Mouse (Mus musculus) lung, embryonic 14.5 days (tissue): ENCODE results near the gene Fgd1. TPM values are rescaled to one million over a fixed set of nuclear protein-coding genes. Genes with fewer than 3 reads are reported as not detected.

ENCODE experiments used
- ATAC-seq: fragments of 200-750 bp; cut with Nextera tagmentation; 2 replicates; pipeline ENCODE4 v1.8.0; 2017; ENCODE audit warnings: mild to moderate bottlenecking, moderate TSS enrichment, moderate library complexity; ENCODE audit not compliant: insufficient read depth
- DNase-seq: peaks from one replicate; pipeline ENCODE4 v3.0.0-alpha.2; 2015
- H3K27ac ChIP-seq: fragments of 300-500 bp; sonication (generic); 2 replicates; pipeline ENCODE4 v1.5.1; 2014; ENCODE audit warnings: low read depth, mild to moderate bottlenecking, moderate library complexity
- H3K27me3 ChIP-seq: fragments of 300-500 bp; sonication (generic); 2 replicates; pipeline ENCODE4 v1.6.1; 2014; ENCODE audit warnings: low read length, control low read depth; ENCODE audit not compliant: insufficient read depth
- H3K36me3 ChIP-seq: fragments of 300-500 bp; sonication (generic); 2 replicates; pipeline ENCODE4 v1.6.1; 2014; ENCODE audit warnings: control low read depth; ENCODE audit not compliant: insufficient read depth
- H3K4me1 ChIP-seq: fragments of 300-500 bp; sonication (generic); 2 replicates; pipeline ENCODE4 v1.6.1; 2014; ENCODE audit warnings: antibody characterized with exemption, control low read depth; ENCODE audit not compliant: insufficient read depth
- H3K4me2 ChIP-seq: fragments of 300-500 bp; sonication (generic); 2 replicates; pipeline ENCODE4 v1.6.1; 2014; ENCODE audit warnings: mild to moderate bottlenecking
- H3K4me3 ChIP-seq: fragments of 300-500 bp; sonication (generic); 2 replicates; pipeline ENCODE4 v1.5.1; 2014; ENCODE audit warnings: low read depth, low read length
- H3K9ac ChIP-seq: fragments of 300-500 bp; sonication (generic); 2 replicates; pipeline ENCODE4 v1.6.1; 2014
- H3K9me3 ChIP-seq: fragments of 300-500 bp; sonication (generic); 2 replicates; pipeline ENCODE4 v1.6.1; 2016; ENCODE audit warnings: low read depth, low read length, control low read depth
- CTCF ChIP-seq: IDR thresholded peaks from 2 replicates; pipeline ENCODE4 v1.5.1; 2016; ENCODE audit warnings: antibody characterized with exemption, low read depth
- WGBS: fragments of 180-500 bp; shearing (Covaris S2); extraction: QIAGEN DNeasy Blood & Tissue Kit; methylation state at CpG from one replicate; pipeline ENCODE4 v1.1.7; 2014; 5-methylcytosine and 5-hydroxymethylcytosine counted together
- polyA plus RNA-seq: library from polyadenylated mRNA; unstranded; fragments of >200 nt; fragmentation: Nextera tagmentation; extraction: Ambion mirVana; gene quantifications from 2 replicates; pipeline ENCODE4 v1.2.1, GENCODE M21; 2014

Fgd1 gene
- polyA plus RNA-seq, 1 experiment from 2014 or later, result 14.6 TPM

DNA sequence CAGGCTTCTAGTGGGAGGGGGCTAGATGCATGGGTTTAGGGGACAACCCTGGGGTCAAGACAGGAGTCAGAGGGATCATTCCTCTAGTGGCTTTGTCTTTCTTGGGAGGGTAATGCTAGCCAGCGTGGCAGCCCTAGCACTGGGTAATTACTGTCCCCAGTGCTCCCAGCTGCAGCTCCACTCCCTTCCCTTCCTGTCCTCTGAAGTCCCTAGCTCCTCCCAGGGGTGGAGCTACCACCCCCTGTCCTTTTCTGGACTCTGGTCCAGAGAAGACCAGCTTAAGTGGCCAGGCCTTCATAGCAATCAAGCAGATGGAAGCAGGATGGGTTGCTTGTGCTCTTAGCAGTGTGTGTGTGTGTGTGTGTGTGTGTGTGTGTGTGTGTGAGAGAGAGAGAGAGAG, 9.6 kb downstream of the Fgd1 start:
- no peaks in the 10 kb centered on the region for H3K4me1 ChIP-seq
- H3K27ac ChIP-seq, result no peak overlapping the region
- H3K4me3 ChIP-seq, result no peak overlapping the region
- no peaks in the 10 kb centered on the region for H3K27me3 ChIP-seq
- 0 out of 2 replicates have a peak, but pooled peaks cover 6% of the 10 kb centered on the region for H3K36me3 ChIP-seq
- no peaks in the 10 kb centered on the region for H3K9me3 ChIP-seq
- H3K4me2 ChIP-seq, result no peak overlapping the region
- no peak for TF ChIP-seq CTCF
- peak; percentile 88 for ATAC-seq
- 23% methylated on average over 1 of the region's 1 CpGs for WGBS
- peak; percentile 62 for DNase-seq
- no peak overlapping the region for H3K9ac ChIP-seq

GRCm38 (mm10) chrX:151059346-151059745, 13.4 kb downstream of the Fgd1 start:
- WGBS, result 87% methylated on average over 1 of the region's 1 CpGs
- no peak overlapping the region for H3K4me3 ChIP-seq
- no peak overlapping the region for H3K27ac ChIP-seq

DNA sequence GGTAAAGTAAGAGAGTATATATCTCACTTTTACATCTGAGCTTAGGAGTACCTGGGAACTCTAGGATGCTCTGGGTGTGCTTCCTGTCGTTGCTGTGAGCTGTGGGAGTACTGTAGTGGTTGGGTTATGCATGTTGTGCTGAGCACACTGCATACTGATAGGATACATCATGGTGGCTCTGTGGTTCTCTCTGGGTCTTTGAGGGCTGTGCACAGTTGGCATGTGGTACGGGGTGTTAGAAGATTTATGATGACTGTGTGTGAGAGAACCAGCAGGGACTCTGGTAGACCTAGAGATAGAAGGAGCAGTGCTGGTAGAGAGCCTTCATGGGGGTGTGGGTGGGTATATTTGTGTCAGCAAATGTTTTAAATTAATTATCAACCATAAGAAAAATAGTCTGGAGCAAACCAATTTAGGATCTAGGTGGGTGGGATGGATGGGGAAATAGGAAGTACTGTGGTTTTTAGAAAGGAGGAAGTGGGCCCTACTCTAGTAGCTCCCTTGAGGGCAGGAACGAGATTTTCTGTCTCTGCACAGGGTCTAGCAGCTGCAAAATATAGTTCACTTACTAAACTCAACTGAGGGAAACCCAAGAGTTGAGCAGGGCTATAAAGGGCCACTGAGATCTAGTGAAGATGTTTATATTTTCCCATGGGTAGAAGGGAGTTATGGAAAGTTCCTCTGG, 15.8 kb downstream of the Fgd1 start:
- ATAC-seq, result no peak
- DNase-seq, result no peak
- no peaks in the 10 kb centered on the region for H3K4me1 ChIP-seq
- TF ChIP-seq CTCF, result no peak
- 0 out of 2 replicates have a peak, but pooled peaks cover under 1% of the 10 kb centered on the region for H3K36me3 ChIP-seq
- H3K27me3 ChIP-seq, result no peaks in the 10 kb centered on the region
- no peak overlapping the region for H3K4me3 ChIP-seq
- H3K27ac ChIP-seq, result no peak overlapping the region
- H3K4me2 ChIP-seq, result no peak overlapping the region
- no peak overlapping the region for H3K9ac ChIP-seq
- 47% methylated on average over 3 of the region's 3 CpGs for WGBS
- no peaks in the 10 kb centered on the region for H3K9me3 ChIP-seq

More at GRCm38 (mm10) chrX:151059346-151059745, 13.4 kb downstream of the Fgd1 start:
- no peak for ATAC-seq
- DNase-seq, result peak; percentile 5
- Histone ChIP-seq H3K9ac (no peak overlapping the region), H3K9me3 (no peaks in the 10 kb centered on the region), H3K4me1 (no peaks in the 10 kb centered on the region), H3K36me3 (0 out of 2 replicates have a peak, but pooled peaks cover 2% of the 10 kb centered on the region), H3K4me2 (no peak overlapping the region), H3K27me3 (no peaks in the 10 kb centered on the region)
- no peak for TF ChIP-seq CTCF

- H3K36me3 ChIP-seq, result peaks cover 15% of the 10 kb centered on the region; the same call in 1 of the 2 replicates
- WGBS, result 82% methylated on average over 7 of the region's 7 CpGs
- no peak overlapping the region for H3K9ac ChIP-seq
- H3K9me3 ChIP-seq, result no peaks in the 10 kb centered on the region
- ATAC-seq (no peak), DNase-seq (no peak)
- H3K27ac ChIP-seq, result no peak overlapping the region
- H3K27me3 ChIP-seq, result no peaks in the 10 kb centered on the region
- H3K4me3 ChIP-seq, result no peak overlapping the region
- no peak for TF ChIP-seq CTCF
- H3K4me1 ChIP-seq, result no peaks in the 10 kb centered on the region
- no peak overlapping the region for H3K4me2 ChIP-seq
Observed at GRCm38 (mm10) chrX:151066071-151066666, 20.2 kb downstream of the Fgd1 start.

- no peak overlapping the region for H3K27ac ChIP-seq
- WGBS, result 92% methylated on average over 5 of the region's 5 CpGs
- TF ChIP-seq CTCF, result no peak
- H3K27me3 ChIP-seq, result no peaks in the 10 kb centered on the region
- H3K4me2 ChIP-seq, result no peak overlapping the region
- no peaks in the 10 kb centered on the region for H3K9me3 ChIP-seq
- no peak for DNase-seq
- no peak overlapping the region for H3K4me3 ChIP-seq
- H3K4me1 ChIP-seq, result no peaks in the 10 kb centered on the region
- no peak overlapping the region for H3K9ac ChIP-seq
- ATAC-seq, result no peak
- H3K36me3 ChIP-seq, result peaks cover 32% of the 10 kb centered on the region; the same call in 1 of the 2 replicates
Observed at GRCm38 (mm10) chrX:151067876-151068275, 21.9 kb downstream of the Fgd1 start.

DNA sequence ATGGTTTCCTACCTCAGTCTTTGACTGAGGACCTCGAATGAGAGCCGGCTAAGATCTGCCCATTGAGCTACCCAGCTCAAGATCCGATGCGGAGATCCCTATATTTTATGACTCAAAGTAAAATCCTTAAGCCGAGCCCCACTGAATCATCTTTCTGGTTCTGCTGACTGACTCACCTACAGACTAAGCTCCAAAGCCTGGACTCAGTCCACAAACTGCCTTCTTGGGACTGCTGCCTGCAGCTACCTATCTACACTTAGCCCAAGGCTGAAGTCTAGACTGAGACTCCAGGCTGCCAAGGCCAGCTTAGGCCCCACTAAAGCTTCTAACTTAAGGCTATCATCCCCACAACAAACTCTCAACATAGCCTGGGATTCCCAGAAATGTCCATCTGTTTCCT, 30.1 kb downstream of the Fgd1 start:
- Histone ChIP-seq H3K9me3 (no peaks in the 10 kb centered on the region), H3K4me1 (no peaks in the 10 kb centered on the region), H3K36me3 (peaks cover 51% of the 10 kb centered on the region; the same call in 1 of the 2 replicates), H3K27me3 (no peaks in the 10 kb centered on the region), H3K9ac (no peak overlapping the region), H3K4me2 (no peak overlapping the region), H3K4me3 (no peak overlapping the region), H3K27ac (no peak overlapping the region)
- ATAC-seq, result no peak
- TF ChIP-seq CTCF, result no peak
- no peak for DNase-seq
- WGBS, result 93% methylated on average over 5 of the region's 5 CpGs

GRCm38 (mm10) chrX:151076941-151077485, 31.1 kb downstream of the Fgd1 start:
- peaks cover 42% of the 10 kb centered on the region; the same call in 1 of the 2 replicates for H3K36me3 ChIP-seq
- TF ChIP-seq CTCF, result no peak
- H3K4me3 ChIP-seq, result no peak overlapping the region
- ATAC-seq (no peak), DNase-seq (no peak)
- H3K4me1 ChIP-seq, result no peaks in the 10 kb centered on the region
- H3K9ac ChIP-seq, result no peak overlapping the region
- H3K27me3 ChIP-seq, result no peaks in the 10 kb centered on the region
- no peak overlapping the region for H3K27ac ChIP-seq
- H3K4me2 ChIP-seq, result no peak overlapping the region
- WGBS, result 80% methylated on average over 4 of the region's 4 CpGs
- no peaks in the 10 kb centered on the region for H3K9me3 ChIP-seq
